Mouse (Mus musculus) CH12.LX (cell line): ENCODE measurements at regions not wholly inside any gene's neighbourhood (a gene's known extent, or its start where the extent isn't known, plus 50 kb on each side); places are given as distances from the start of the nearest gene placed in this dataset.

Source experiments
- DNase-seq: peaks from one replicate; pipeline ENCODE4 v3.0.0-alpha.2; 2013; ENCODE audit errors: extremely low read depth
- H3K27ac ChIP-seq: 2 replicates; pipeline ENCODE4 v1.5.1; 2012; ENCODE audit warnings: low read depth, mild to moderate bottlenecking, control low read depth, moderate library complexity; ENCODE audit not compliant: insufficient read depth
- H3K27me3 ChIP-seq: replicated peaks from 2 replicates; pipeline ENCODE3; 2012; ENCODE audit warnings: inconsistent platforms
- H3K36me3 ChIP-seq, 2 experiments: replicated peaks in 1 of 2; 2 replicates each; pipeline versions ENCODE3 to v1.6.1; 2012; ENCODE audit warnings: inconsistent platforms in 1 of 2, low read length in 1 of 2, mild to moderate bottlenecking in 1 of 2, mixed read lengths in 1 of 2, moderate library complexity in 1 of 2; ENCODE audit not compliant: control insufficient read depth in 1 of 2, insufficient read depth in 1 of 2
- H3K4me1 ChIP-seq, 2 experiments: 2 replicates each; pipeline ENCODE4 v1.6.1; 2012; ENCODE audit warnings: inconsistent platforms in 1 of 2, moderate library complexity in 1 of 2; ENCODE audit not compliant: insufficient read depth in 2 of 2, control insufficient read depth in 1 of 2
- H3K4me2 ChIP-seq: 2 replicates; pipeline ENCODE4 v1.6.1; 2012; ENCODE audit warnings: low read depth, mild to moderate bottlenecking, control low read depth; ENCODE audit not compliant: poor library complexity, insufficient read depth, severe bottlenecking
- H3K4me3 ChIP-seq, 3 experiments: fragments of 150-350 bp in 1 of 3; sonication (generic) in 1 of 3; replicated peaks in 1 of 3; 2 replicates each; pipeline versions ENCODE3 to v1.5.1; 2011 to 2012; ENCODE audit warnings: low read depth in 2 of 3, low read length in 2 of 3, mild to moderate bottlenecking in 2 of 3, moderate library complexity in 2 of 3, control low read depth in 1 of 3, improper control_type of control experiment in 1 of 3, inconsistent platforms in 1 of 3, mixed read lengths in 1 of 3; ENCODE audit not compliant: poor library complexity in 1 of 3
- H3K79me2 ChIP-seq: replicated peaks from 2 replicates; pipeline ENCODE4 v1.6.1; 2012; ENCODE audit warnings: mild to moderate bottlenecking, moderate library complexity; ENCODE audit not compliant: control insufficient read depth, poor library complexity, insufficient read depth, severe bottlenecking; ENCODE audit errors: extremely low read depth
- H3K9ac ChIP-seq: 2 replicates; pipeline ENCODE4 v1.6.1; 2012; ENCODE audit warnings: low read depth, mild to moderate bottlenecking, control low read depth, moderate library complexity; ENCODE audit not compliant: insufficient read depth
- H3K9me3 ChIP-seq: replicated peaks from 2 replicates; pipeline ENCODE3; 2012; ENCODE audit warnings: low read length, inconsistent platforms, mixed read lengths
- CHD2 ChIP-seq: IDR thresholded peaks from 2 replicates; pipeline ENCODE4 v1.6.1; 2011; ENCODE audit warnings: low read length, improper control_type of control experiment
- CTCF ChIP-seq, 2 experiments: IDR thresholded peaks in 1 of 2; conservative IDR thresholded peaks in 1 of 2; 2 replicates each; pipeline ENCODE4 v1.5.1; 2011 to 2012; ENCODE audit warnings: low read depth in 2 of 2, low read length in 2 of 2, improper control_type of control experiment in 1 of 2, inconsistent platforms in 1 of 2, mild to moderate bottlenecking in 1 of 2, moderate library complexity in 1 of 2
- ETS1 ChIP-seq: conservative IDR thresholded peaks from 2 replicates; pipeline ENCODE4 v1.6.1; 2012; ENCODE audit warnings: low read depth, mild to moderate bottlenecking, inconsistent platforms, low read length, improper control_type of control experiment, moderate library complexity
- GABPA ChIP-seq: IDR thresholded peaks from 2 replicates; pipeline ENCODE4 v1.6.1; 2012; ENCODE audit warnings: low read depth, low read length, improper control_type of control experiment, inconsistent platforms; ENCODE audit not compliant: insufficient replicate concordance
- HCFC1 ChIP-seq: IDR thresholded peaks from 2 replicates; pipeline ENCODE4 v1.6.1; 2012; ENCODE audit warnings: low read depth, mild to moderate bottlenecking, inconsistent platforms, low read length, improper control_type of control experiment
- IRF4 ChIP-seq: IDR thresholded peaks from 2 replicates; pipeline ENCODE4 v1.6.1; 2014; ENCODE audit warnings: low read depth, mild to moderate bottlenecking, inconsistent platforms, low read length, improper control_type of control experiment
- JUN ChIP-seq: IDR thresholded peaks from 2 replicates; pipeline ENCODE4 v1.6.1; 2011; ENCODE audit warnings: low read depth, mild to moderate bottlenecking, low read length, improper control_type of control experiment, moderate library complexity; ENCODE audit not compliant: insufficient read depth
- JUND ChIP-seq: conservative IDR thresholded peaks from 2 replicates; pipeline ENCODE4 v1.6.1; 2011; ENCODE audit warnings: low read depth, low read length, improper control_type of control experiment
- MAX ChIP-seq: IDR thresholded peaks from 2 replicates; pipeline ENCODE4 v1.6.1; 2011; ENCODE audit warnings: low read length, improper control_type of control experiment
- MEF2A ChIP-seq: IDR thresholded peaks from 2 replicates; pipeline ENCODE4 v1.6.1; 2014; ENCODE audit warnings: low read depth, mild to moderate bottlenecking, inconsistent platforms, low read length, improper control_type of control experiment, borderline replicate concordance
- MXI1 ChIP-seq: IDR thresholded peaks from 2 replicates; pipeline ENCODE4 v1.6.1; 2011; ENCODE audit warnings: mild to moderate bottlenecking, low read depth, low read length, improper control_type of control experiment
- NELFE ChIP-seq: IDR thresholded peaks from 2 replicates; pipeline ENCODE4 v1.6.1; 2011; ENCODE audit warnings: low read depth, low read length, improper control_type of control experiment
- NRF1 ChIP-seq: IDR thresholded peaks from 2 replicates; pipeline ENCODE4 v1.6.1; 2014; ENCODE audit warnings: low read depth, mild to moderate bottlenecking, inconsistent platforms, low read length, improper control_type of control experiment, moderate library complexity
- PAX5 ChIP-seq: IDR thresholded peaks from 2 replicates; pipeline ENCODE4 v1.6.1; 2012; ENCODE audit warnings: low read length, inconsistent platforms, mixed read lengths
- POLR2A ChIP-seq: IDR thresholded peaks from 2 replicates; pipeline ENCODE4 v1.6.1; 2011; ENCODE audit warnings: low read depth, mild to moderate bottlenecking, improper control_type of control experiment, low read length
- RAD21 ChIP-seq: IDR thresholded peaks from 2 replicates; pipeline ENCODE4 v1.6.1; 2011; ENCODE audit warnings: low read depth, mild to moderate bottlenecking, low read length, improper control_type of control experiment, moderate library complexity
- SIN3A ChIP-seq: IDR thresholded peaks from 2 replicates; pipeline ENCODE4 v1.6.1; 2012; ENCODE audit warnings: low read length, improper control_type of control experiment, inconsistent platforms
- SMC3 ChIP-seq: IDR thresholded peaks from 2 replicates; pipeline ENCODE4 v1.6.1; 2011; ENCODE audit warnings: low read depth, low read length, improper control_type of control experiment
- TCF12 ChIP-seq: IDR thresholded peaks from 2 replicates; pipeline ENCODE4 v1.6.1; 2014; ENCODE audit warnings: low read depth, mild to moderate bottlenecking, inconsistent platforms, low read length, improper control_type of control experiment
- USF1 ChIP-seq: IDR thresholded peaks from 2 replicates; pipeline ENCODE4 v1.6.1; 2014; ENCODE audit warnings: low read depth, mild to moderate bottlenecking, inconsistent platforms, low read length, improper control_type of control experiment
- USF2 ChIP-seq: conservative IDR thresholded peaks from 2 replicates; pipeline ENCODE4 v1.6.1; 2011; ENCODE audit warnings: low read depth, low read length, improper control_type of control experiment
- ZC3H11A ChIP-seq: IDR thresholded peaks from 2 replicates; pipeline ENCODE4 v1.6.1; 2012; ENCODE audit warnings: low read depth, mild to moderate bottlenecking, inconsistent platforms, low read length, improper control_type of control experiment
- ZKSCAN1 ChIP-seq: IDR thresholded peaks from 2 replicates; pipeline ENCODE4 v1.6.1; 2012; ENCODE audit warnings: low read depth, inconsistent platforms, low read length, improper control_type of control experiment, borderline replicate concordance
- ZMIZ1 ChIP-seq: IDR thresholded peaks from 2 replicates; pipeline ENCODE4 v1.6.1; 2012; ENCODE audit warnings: low read depth, mild to moderate bottlenecking, inconsistent platforms, low read length, improper control_type of control experiment
- ZNF384 ChIP-seq: IDR thresholded peaks from 2 replicates; pipeline ENCODE4 v1.6.1; 2012; ENCODE audit warnings: low read depth, low read length, improper control_type of control experiment, inconsistent platforms
- dilution Hi-C: fragments of 300-500 bp; cut with MboI; formaldehyde crosslinking; loops from 2 replicates; pipeline ENCODE4 v1.14.3; 2020; ENCODE audit warnings: low sequenced_read_pairs; ENCODE audit not compliant: extremely low pct_unique_long_range_greater_than_20kb, extremely low pct_ligation_motif_present
- in situ Hi-C: fragments of 300-500 bp; cut with MboI; formaldehyde crosslinking; loops from 3 replicates; pipeline ENCODE4 v1.14.3; 2019; ENCODE audit warnings: low sequenced_read_pairs, low pct_ligation_motif_present, low pct_unique_long_range_greater_than_20kb, mixed read lengths

GRCm38 (mm10) chr17:4648603-4649002, 345.5 kb upstream of the Arid1b start:
- no peak overlapping the region for H3K27ac ChIP-seq
- DNase-seq: no peak
- H3K27me3 ChIP-seq: no peaks in the 10 kb centered on the region
- no peak overlapping the region for H3K9ac ChIP-seq
- no peaks in the 10 kb centered on the region for H3K79me2 ChIP-seq
- no peak for TF ChIP-seq ZKSCAN1
- TF ChIP-seq POLR2A: no peak
- TF ChIP-seq JUN: no peak
- no peak for TF ChIP-seq ETS1
- no peak for TF ChIP-seq PAX5
- TF ChIP-seq CTCF (conservative IDR thresholded peaks at IDR 0.05 in 1 of 2, IDR thresholded peaks at IDR 0.05 in 1 of 2; ENCODE audit: low read depth in 2 of 2, low read length in 2 of 2): no peak
- no peak for TF ChIP-seq SMC3
- no peak for TF ChIP-seq IRF4
- no peak for TF ChIP-seq ZNF384
- TF ChIP-seq USF2: no peak
- TF ChIP-seq NRF1: no peak
- TF ChIP-seq GABPA: no peak
- TF ChIP-seq NELFE: no peak
- in situ Hi-C loops (no loop called here), dilution Hi-C loops (no loop called here)
- H3K9me3 ChIP-seq: no peaks in the 10 kb centered on the region
- H3K4me3 ChIP-seq: no peak overlapping the region
- H3K4me2 ChIP-seq: no peak overlapping the region
- peaks cover 0 to 5% of the 10 kb centered on the region in 2 experiments; a peak in 3 of 4 replicates for H3K4me1 ChIP-seq
- H3K36me3 ChIP-seq: no peaks in the 10 kb centered on the region

DNA sequence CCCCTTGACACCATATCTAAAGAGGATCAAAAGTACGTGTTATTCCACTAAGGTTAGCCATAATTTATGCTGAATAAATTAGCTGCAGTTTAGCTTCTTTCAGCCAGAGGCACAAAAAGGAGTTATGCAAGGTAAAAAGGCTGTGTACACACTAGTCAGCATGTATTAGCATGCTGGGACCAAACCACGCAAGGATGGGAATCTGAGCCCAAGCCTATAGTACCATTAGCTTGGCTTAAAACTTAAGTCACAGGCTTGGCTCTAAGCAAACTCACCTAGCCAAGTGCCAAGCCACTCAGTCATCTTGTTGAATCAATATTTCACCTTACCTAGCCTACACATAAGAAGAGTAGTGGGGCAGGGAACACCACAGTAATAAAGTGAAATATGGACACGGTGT, 339.9 kb upstream of the Arid1b start:
- in situ Hi-C loops: no loop called here
- dilution Hi-C loops: no loop called here

GRCm38 (mm10) chr17:4661996-4662395, 332.1 kb upstream of the Arid1b start:
- peaks cover 0 to 11% of the 10 kb centered on the region in 2 experiments; a peak in 1 of 4 replicates for H3K4me1 ChIP-seq

More for the DNA sequence above, 339.9 kb upstream of the Arid1b start:
- no peaks in the 10 kb centered on the region for H3K27me3 ChIP-seq
- H3K27ac ChIP-seq: no peak overlapping the region; the same call in 1 of the 2 replicates
- no peak overlapping the region for H3K4me2 ChIP-seq
- H3K9ac ChIP-seq: no peak overlapping the region
- no peaks in the 10 kb centered on the region for H3K9me3 ChIP-seq
- H3K79me2 ChIP-seq: no peaks in the 10 kb centered on the region
- H3K4me1 ChIP-seq: peaks cover 0 to 11% of the 10 kb centered on the region in 2 experiments; a peak in 1 of 4 replicates
- DNase-seq: no peak
- no peak for TF ChIP-seq TCF12
- no peak for TF ChIP-seq HCFC1
- no peaks in the 10 kb centered on the region for H3K36me3 ChIP-seq
- no peak overlapping the region for H3K4me3 ChIP-seq

More at GRCm38 (mm10) chr17:4661996-4662395, 332.1 kb upstream of the Arid1b start:
- dilution Hi-C loops (no loop called here), in situ Hi-C loops (no loop called here)
- Histone ChIP-seq H3K36me3 (no peaks in the 10 kb centered on the region), H3K27ac (no peak overlapping the region), H3K4me3 (no peak overlapping the region), H3K9ac (no peak overlapping the region), H3K4me2 (no peak overlapping the region), H3K9me3 (no peaks in the 10 kb centered on the region), H3K79me2 (no peaks in the 10 kb centered on the region), H3K27me3 (no peaks in the 10 kb centered on the region)
- DNase-seq: no peak
- no peak for TF ChIP-seq CTCF (conservative IDR thresholded peaks at IDR 0.05 in 1 of 2, IDR thresholded peaks at IDR 0.05 in 1 of 2; ENCODE audit: low read depth in 2 of 2, low read length in 2 of 2)
- TF ChIP-seq USF1: no peak
- no peak for TF ChIP-seq ETS1
- TF ChIP-seq ZKSCAN1: no peak
- no peak for TF ChIP-seq SMC3
- TF ChIP-seq NELFE: no peak
- no peak for TF ChIP-seq POLR2A
- TF ChIP-seq MEF2A: no peak
- TF ChIP-seq ZMIZ1: no peak
- TF ChIP-seq TCF12: no peak
- no peak for TF ChIP-seq CHD2
- TF ChIP-seq MXI1: no peak
- no peak for TF ChIP-seq RAD21
- no peak for TF ChIP-seq GABPA
- no peak for TF ChIP-seq ZC3H11A
- no peak for TF ChIP-seq JUND
- TF ChIP-seq JUN: no peak
- TF ChIP-seq MAX: no peak
- TF ChIP-seq SIN3A: no peak
- TF ChIP-seq PAX5: no peak
